Mouse (Mus musculus) lung, postnatal 0 days (tissue): ENCODE data around the gene Lpcat2b.

ENCODE experiments used
- CTCF ChIP-seq: IDR thresholded peaks from 2 replicates; pipeline ENCODE4 v1.5.1; 2016; ENCODE audit warnings: antibody characterized with exemption, mild to moderate bottlenecking
- EP300 ChIP-seq: IDR thresholded peaks from 2 replicates; pipeline ENCODE4 v1.6.1; 2016; ENCODE audit warnings: antibody characterized with exemption, mild to moderate bottlenecking, control low read depth

- TF ChIP-seq CTCF = no peak
- TF ChIP-seq EP300 = no peak
These were observed 18.9 kb downstream of the Lpcat2b start for GRCm38 (mm10) chr5:107450299-107450698.
